Mouse (Mus musculus) layer of hippocampus, adult 8-10 months (tissue): ENCODE measurements at regions not wholly inside any gene's neighbourhood (a gene's known extent, or its start where the extent isn't known, plus 50 kb on each side); places are given as distances from the start of the nearest gene placed in this dataset.

Source experiments
- DNase-seq, 2 experiments: peaks; one replicate each; pipeline ENCODE4 v3.0.0; 2022; ENCODE audit warnings: low spot score in 2 of 2

DNA sequence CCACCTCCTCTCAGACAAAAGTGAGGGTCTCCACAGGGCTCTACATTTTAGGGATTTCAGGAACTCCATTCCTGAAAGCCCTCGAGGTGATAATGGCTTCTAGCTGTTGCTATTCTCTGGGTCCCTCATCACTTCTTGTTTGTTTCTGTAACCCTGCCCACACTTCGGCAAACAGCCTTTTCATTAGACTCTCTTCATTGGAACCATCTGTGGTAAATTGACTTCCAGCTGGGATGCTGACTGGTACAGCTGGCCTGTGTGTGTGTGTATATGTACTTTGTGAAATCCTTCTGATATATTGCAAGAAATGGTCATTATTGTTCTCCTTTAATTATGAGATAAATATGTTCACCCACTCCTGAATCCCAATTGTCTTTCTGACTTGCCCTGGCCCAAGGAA is 50.3 kb downstream of the Gm10192 start:
- DNase-seq = peak in 1 of 2 experiments; percentile 28

DNA sequence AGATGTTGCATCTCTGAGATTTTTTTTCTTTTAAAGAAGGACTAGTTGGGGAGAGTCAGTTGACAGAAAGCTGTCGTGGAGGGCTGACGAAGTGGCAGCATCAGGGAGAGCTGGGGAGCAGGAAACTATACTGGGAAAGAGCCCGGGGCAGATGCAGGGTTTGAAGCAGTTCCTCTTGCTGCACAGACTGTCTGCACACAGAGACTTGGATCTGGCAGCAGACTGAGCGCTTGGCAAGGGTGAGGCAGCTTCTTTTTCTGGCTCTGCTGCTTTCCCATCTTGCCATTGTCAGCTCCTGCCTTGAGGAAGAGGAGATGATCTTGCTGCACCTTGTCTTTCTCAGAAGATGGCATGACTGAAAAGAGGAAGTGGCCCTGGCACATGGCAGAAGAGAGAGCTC is 55.2 kb downstream of the Gm10192 start:
- DNase-seq = peak; percentile 26 to 33

DNA sequence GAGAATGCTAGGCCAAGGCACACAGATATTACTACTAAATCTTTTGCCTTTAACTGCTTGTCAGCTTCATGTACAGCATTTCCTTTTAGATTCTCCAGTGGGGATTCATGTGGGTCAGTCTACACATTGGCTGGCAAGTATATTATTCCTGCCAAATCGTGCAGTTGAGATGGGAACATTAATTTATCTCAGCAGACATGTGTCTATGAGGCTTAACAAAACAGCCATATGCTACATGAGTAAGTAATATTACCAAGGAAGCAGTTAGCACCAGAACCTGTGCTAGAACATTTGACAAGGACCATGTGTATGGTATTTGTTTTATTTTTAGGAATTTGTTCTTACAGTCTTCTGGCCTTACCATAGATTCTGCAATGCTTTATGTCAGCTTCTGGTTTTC is 59.1 kb downstream of the Gm10192 start:
- no peak for DNase-seq

DNA sequence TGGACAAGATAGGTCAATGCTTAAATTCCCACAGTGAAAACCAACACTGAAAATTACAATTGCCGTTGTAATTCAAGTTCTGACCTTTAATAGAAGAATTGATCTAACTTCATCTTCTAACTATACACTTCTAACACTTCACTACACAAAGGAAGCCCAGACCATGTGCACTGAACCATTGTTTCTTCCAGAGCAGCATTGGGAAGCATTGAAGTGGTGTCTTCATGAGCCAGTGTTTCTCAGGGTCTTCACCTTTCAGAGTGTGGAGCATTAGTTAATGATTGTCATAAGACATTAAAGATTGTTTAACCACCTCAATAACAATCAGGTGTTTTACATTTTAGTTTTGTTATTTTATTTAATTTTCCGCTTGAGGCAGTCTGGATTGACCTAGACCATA is 61.0 kb downstream of the Gm10192 start:
- no peak for DNase-seq

DNA sequence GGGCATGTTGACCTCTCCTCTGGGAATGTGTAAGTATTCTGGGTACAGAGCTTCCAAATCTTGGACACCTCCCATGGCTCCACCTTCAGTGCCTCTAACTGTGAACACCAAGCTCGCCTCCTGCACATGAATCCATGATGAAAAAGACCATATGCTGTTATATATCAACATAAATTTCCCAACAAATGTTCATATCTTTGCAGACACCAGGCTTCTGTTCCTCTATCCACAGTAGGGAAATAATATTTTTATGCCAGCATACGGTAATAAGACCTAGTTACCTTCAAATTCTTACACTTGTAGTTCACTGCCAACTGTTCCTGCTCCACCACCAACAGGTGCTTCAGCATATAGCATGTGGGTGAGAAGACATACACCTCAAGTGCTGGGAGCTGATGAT is 63.5 kb downstream of the Gm10192 start:
- DNase-seq = peak in 1 of 2 experiments; percentile 3

DNA sequence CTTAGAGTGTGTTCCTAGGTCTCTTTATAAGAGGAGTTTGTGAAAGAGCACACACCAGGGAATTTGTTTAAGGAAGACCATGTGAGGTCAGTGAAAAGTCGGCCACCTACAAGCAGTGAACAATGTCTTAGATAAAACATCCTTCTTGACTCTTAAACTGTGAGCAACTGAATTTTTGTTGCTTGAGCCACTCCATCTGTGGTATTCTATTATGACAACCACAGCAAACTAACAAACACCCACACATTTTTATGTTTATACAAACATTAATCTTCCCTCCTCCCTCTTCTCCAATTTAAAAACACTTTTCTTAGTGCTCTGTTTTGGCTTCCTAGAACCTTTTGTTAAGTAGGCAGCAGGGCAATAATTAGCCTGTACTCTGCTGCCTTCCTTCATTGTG is 66.0 kb downstream of the Gm10192 start:
- DNase-seq = no peak

DNA sequence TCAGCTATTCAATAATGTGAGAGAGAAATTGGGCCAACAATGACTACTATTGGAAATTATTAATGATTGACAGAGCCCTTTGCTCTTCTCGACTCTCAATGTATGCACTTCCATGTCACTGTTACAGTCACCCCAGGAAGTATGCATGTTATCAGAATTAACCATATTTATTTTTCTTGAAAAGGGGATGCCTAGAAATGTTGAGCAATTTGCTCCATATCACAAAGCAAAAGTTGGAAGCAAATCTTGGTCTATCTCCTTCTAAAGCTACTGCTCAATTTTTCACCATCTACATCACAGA is 80.3 kb downstream of the Gm10192 start:
- no peak for DNase-seq

DNA sequence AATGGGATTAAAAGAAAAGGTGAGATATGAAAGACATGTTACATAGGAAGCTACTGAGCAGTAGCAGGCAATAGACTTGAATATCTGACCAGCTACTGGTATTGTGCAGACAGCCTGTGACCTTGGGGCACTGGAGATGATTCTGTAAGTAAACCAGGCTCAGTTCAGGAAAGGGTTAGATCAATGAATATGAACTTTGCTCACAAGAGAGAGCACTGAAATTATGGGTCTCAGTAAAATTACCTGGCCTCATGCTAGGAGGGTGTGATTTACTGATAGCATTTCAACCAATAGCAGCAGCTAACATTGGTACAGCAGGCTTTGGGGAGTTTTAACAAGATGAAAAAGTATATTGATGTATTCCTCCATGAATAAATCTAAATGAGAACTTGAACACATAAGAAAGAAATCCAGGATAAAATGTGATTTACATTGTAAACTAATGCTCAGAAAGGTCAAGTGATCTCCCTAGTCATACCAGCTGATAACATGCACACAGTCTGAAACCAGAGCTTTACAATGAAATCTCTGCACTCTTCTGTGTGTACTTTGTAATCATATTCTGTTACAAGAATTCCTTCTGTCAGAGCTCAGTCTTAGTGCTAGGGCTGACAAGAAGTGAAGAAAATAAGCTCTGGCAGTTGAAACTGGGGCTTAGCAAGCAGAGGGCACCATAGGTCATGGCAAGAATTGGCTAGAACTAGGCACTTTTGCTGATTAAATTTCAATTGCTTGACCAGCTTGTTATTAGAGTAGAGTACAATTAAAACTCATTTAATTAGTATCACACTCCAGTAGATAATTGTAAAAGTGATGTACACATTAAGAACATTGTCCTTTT is 80.8 kb downstream of the Gm10192 start:
- DNase-seq = no peak

DNA sequence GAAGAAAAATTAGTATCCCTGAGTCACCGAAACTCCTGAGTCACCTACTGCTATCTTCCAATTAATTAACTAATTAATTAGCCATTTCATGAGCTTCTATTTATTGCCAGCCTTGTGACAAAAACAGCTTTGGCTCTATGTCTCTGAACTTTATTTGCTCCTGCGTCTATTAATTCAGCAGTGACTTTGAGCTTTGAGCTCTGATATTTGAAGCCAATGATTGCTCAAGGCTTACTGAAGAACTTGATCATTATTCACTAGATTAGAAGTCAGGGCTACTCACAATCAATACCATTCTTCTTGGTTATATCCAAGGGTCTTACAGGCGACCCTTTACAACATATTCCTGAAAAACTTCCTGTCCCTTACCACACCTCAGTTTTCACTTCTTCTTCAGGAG is 83.2 kb downstream of the Gm10192 start:
- no peak for DNase-seq

DNA sequence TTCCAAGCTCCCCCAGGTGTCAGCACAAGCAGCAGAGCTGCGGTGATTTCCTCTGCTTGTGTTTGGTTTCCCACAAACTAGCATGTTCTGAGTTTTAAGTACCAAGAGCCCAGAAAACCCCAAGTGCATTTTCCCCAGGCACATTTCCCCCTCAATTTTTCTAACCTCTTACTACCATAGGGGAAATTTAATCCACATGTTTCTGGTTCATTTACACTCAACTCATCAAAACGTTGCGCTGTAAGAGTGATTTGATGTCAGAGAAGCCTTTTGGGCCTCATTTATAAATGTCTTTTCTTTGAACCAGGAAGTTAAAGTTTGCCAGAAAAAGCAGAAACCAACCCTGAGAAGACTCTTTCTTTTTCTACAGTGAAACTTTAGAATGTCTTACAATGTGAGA is 89.4 kb downstream of the Gm10192 start:
- no peak for DNase-seq

DNA sequence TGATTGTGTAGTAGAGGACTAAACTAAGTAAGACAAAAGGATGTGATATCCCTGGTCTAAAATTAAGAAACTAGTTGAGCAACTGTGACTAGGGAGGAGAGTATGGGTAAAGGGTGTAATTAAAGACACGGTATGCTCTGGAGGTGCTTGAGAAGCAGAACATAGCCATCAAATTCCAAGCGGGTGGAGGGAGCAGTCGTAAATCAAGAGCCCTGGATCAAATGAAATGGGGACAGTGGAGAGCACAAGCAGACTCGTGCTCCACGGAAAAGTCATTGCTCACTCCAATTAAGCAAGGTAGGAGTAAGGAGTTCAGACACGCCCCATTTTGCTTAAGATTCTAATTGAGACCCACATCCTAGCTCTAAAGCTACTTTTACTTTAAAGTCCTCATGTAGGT is 132.2 kb downstream of the Gm10192 start:
- DNase-seq = no peak

DNA sequence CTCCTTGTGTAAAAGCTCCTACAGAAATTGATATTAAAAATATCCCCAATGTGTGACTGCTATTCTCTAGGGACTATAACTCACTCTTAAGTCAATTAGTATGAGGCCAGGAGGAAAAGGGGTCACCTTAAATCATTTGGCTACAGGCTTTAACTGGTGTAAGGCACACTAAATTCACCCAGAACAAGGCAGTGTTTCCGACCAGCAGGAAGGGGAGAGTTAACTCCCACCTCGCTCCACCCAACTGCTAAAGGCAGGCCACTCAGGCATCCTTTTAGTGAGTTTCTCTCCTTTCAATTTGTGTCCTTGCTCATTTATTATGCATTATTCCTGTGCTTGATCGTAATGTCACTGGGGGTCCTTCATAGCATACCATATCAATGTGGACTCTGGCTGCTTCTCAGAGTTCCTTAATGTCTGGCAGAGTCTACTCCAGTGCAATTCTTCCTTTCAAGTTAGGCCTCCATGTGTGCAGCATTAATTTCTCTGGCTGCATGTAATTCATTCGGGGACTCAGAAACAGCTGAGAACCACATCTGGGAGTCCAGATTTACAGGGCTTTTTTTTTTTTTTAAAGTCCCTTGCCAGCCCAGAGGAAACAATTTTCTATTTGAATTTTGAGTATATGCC is 133.8 kb downstream of the Gm10192 start:
- DNase-seq = no peak

DNA sequence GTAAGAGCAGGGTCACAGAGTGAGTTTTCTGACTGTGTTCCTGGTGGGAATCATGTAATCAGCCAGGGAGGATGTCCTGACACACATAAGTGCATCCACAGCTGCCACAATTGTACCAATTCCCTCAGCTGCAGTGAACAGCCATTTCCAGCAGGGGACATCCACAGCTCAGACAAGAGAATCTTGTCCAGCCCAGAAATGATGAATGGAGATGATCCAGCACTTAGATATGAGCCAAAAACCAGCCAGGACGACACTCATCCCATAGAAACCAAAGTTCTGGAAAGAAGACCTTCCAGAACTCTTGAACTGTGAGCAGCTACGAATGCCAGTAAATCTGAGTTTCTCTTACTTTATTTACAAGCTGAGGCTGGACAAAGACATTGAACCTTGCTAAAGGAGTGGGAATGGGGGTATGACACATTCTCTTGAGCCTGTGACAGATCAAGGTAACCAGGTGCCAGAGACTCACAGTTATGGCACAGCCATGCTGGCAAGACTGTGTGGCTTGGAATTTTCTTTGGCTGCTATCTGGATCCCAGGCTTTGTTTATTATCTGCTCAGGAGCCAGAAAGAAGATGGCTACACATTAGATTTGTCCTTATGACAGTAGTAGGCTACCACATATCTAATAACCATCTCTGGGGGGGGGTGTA is 145.1 kb downstream of the Gm10192 start:
- peak; percentile 40 to 64 for DNase-seq

DNA sequence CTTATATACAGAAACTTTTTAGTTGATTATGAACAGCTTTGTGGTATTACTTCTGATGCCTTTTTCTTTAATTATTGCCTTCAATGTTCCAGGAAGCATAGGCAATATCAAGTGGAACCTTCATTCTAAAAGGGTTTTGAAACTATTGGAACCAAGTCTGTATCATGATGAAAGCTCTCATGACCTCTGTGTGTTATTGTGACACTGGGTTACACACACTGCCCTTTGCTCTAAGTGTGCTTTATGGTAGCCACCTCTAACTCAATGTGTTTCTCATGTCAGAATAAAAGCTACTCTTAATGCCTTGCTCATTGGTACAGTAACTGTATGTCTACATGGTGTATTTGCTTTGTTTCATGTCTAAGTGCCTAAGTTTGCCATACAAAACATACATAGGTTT is 154.0 kb downstream of the Gm10192 start:
- no peak for DNase-seq

DNA sequence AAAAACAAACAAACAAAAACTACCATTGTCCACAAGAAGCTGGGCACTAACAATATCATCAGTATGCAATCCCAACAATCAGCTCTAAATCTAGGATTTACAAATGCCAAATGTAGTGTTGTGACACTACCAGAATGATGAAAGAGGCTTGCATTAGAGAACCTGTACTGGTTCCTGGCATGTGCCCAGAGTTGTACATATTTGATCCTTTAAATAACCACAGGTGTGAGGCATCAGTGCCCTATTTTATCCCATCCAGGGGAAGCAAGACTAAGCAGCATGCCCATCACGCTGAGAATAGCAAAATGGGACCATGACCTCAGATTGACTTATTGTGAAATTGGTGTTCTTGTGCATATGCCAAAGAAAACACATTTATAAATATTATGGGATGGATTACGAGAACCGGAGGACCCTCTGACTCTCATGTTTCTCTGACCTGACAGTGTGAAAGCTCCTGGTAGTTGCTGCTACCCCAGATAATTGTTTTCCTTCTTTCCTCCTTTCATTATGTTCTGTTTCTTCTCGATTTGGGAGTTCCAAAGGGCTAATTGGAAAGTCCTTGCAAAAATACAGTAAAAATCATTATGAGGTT is 157.4 kb downstream of the Gm10192 start:
- DNase-seq = no peak

DNA sequence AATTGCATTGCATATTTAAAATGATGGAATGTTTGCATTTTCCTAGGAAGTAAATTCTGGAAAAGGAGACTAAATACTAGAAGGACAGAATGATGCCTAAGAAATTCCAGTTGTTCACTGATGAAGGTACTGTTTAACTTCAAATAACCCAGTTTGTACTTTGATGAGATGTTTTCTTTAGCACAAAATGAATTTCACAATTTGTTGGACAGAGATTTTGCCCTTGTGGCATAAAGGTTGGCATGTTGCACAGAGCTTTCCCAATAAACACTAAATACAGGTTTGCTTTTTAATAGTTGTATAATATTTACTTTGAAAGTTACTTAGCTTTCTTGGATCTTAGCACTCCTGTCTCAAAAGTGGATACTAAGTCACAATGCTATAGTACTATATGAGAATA is 181.6 kb downstream of the Gm10192 start:
- no peak for DNase-seq

DNA sequence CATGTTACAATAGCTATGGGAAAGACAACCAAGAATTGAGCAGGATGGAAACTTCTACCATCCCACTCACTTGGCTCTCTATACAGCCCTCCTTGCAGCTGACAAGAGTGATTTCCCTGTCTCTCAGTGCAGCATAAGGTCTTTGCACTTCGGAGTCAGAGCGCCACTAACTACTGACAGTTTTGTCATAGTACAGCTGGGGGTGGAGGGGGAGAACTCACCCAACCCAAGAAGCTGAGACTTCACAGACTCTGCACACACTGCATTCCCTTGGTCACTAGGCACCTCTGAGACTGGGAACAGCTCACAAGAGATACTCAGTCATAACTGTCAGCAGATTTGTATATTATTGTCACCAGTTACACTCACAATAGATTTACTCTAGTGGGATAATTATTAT is 195.3 kb upstream of the Gm12695 start:
- DNase-seq = no peak

DNA sequence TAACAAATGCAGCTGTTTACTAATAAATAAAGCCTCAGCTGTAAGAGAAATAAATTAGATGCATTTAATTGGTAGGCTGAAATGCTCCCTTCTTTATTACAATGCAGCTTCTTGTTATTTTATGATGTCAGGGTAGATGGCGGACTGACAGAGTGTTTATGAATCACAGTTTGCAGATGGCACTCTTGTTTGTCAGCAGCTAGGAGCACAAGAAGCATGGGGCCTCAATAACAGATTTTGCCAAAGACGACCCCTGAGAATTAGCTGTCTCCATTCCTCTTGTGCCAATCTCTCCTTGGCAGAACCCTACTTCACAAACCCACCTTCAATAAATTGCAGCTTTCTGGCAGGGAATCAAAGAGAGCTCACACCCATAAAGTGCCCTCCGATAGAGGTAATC is 194.9 kb upstream of the Gm12695 start:
- no peak for DNase-seq

DNA sequence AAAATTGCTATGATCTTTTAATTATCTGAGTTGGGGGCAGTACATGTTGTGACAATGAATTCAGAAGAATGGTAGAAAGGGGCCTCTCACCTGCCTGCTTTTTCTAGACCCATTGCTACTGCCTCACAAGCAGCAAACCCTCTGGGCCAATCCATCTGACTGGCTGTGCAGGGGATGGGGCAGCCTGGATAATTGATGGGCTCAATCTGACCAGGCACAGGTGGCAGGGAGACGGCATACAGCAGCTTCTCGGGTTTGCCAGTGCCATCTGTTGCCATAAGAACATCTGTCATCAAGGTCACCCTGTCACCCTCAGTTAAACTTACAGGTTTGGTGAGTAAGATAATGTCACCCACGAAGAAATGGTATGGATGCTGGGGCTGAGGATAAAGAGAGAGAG is 189.9 kb upstream of the Gm12695 start:
- DNase-seq = no peak

DNA sequence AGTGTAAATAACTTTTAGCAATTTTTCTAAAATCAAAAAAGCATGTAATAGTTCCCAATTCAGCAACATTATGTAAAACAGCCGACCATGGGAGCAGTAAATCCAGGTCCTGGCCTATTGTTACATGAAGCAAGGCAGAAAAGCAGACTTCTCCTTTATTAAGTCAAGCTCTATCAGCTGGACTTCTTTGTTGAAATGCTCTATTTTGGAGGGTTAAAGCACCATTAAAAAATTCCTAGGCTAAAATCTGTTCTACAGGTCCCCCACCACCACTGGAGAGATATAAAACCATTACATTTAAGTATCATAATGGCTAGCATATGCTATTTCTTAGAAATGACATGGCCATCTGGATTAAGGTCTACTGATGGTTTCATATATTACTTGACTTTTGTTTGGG is 188.8 kb upstream of the Gm12695 start:
- DNase-seq = no peak

DNA sequence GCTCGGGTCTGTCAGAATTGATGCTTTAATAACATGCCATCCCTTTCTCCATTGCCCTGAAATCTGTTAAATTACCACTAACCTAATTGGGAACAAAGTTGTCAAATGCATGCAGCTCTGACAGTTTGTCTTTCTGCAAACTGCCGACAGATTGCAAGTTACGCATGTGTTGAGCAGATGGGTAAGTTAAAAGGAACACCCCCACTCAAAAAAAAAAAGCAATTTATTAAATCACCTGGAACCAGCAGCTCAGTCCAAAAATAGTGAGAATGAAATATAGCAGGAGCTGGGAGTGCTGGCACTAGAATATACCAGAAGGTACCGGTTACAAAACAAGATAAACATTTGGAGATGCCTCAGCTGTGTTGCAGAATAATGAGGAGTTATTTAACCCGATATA is 184.2 kb upstream of the Gm12695 start:
- peak; percentile 53 to 76 for DNase-seq

DNA sequence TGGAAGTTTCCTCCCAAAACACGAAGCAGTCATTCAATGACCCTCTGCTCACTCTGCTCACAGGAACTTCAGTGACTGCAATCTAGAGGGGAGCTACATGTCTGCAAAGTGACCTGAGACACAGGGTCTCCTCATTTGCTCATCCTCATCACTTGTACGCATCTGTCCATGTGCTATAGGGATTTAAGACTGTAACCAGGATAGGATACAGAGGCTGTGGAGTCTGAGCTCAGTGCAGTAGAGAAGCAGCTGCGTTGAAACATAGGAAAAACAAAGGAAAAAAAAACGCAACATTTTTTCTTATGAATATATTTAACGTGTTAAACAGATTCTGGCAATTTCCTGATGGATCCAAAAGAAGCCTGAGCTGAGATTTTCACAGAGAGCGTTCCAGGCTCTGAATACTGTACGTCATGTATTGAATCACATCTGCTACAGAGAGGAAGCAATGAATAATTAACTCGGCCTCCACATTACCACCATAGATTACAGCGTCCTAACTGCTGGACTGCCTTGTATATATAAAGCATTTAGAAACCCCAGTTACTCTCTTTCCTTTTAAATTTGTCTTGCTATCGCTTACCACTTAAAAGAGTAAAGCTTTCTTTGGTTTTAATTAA is 183.7 kb upstream of the Gm12695 start:
- DNase-seq = peak; percentile 28 to 33
